Mouse (Mus musculus) MEL (cell line): ENCODE data around the gene Tekt5. TPM values are rescaled to one million over a fixed set of nuclear protein-coding genes. Genes with fewer than 3 reads are reported as not detected.

Source experiments
- DNase-seq: peaks from one replicate; pipeline ENCODE4 v3.0.0; 2011; ENCODE audit warnings: low read depth, low spot score
- H3K27ac ChIP-seq: 2 replicates; pipeline ENCODE4 v1.5.1; 2012; ENCODE audit warnings: low read depth, mild to moderate bottlenecking, control low read depth, low read length, moderate library complexity; ENCODE audit not compliant: control insufficient read depth
- H3K27me3 ChIP-seq, 2 experiments: fragments of 150-350 bp in 1 of 2; sonication (generic) in 1 of 2; 2 replicates each; pipeline ENCODE4 v1.6.1; 2012; ENCODE audit warnings: low read length in 2 of 2, mild to moderate bottlenecking in 2 of 2, improper control_type of control experiment in 1 of 2, moderate library complexity in 1 of 2; ENCODE audit not compliant: insufficient read depth in 2 of 2, control insufficient read depth in 1 of 2
- H3K36me3 ChIP-seq, 2 experiments: 2 replicates each; pipeline ENCODE4 v1.6.1; 2012 to 2014; ENCODE audit warnings: low read length in 2 of 2, improper control_type of control experiment in 1 of 2, inconsistent platforms in 1 of 2, mild to moderate bottlenecking in 1 of 2; ENCODE audit not compliant: insufficient read depth in 2 of 2, control insufficient read depth in 1 of 2
- H3K4me1 ChIP-seq, 2 experiments: fragments of 150-350 bp in 1 of 2; sonication (generic) in 1 of 2; 2 replicates each; pipeline ENCODE4 v1.6.1; 2012; ENCODE audit warnings: low read length in 2 of 2, improper control_type of control experiment in 1 of 2, mild to moderate bottlenecking in 1 of 2; ENCODE audit not compliant: insufficient read depth in 2 of 2, control insufficient read depth in 1 of 2
- H3K4me3 ChIP-seq, 2 experiments: fragments of 150-350 bp in 1 of 2; sonication (generic) in 1 of 2; 2 replicates each; pipeline ENCODE4 v1.5.1; 2012; ENCODE audit warnings: low read depth in 2 of 2, low read length in 2 of 2, mild to moderate bottlenecking in 2 of 2, moderate library complexity in 2 of 2, control low read depth in 1 of 2, improper control_type of control experiment in 1 of 2; ENCODE audit not compliant: control insufficient read depth in 1 of 2, insufficient read depth in 1 of 2
- H3K79me2 ChIP-seq: 2 replicates; pipeline ENCODE4 v1.6.1; 2012; ENCODE audit warnings: mild to moderate bottlenecking, low read length, moderate library complexity; ENCODE audit not compliant: control insufficient read depth, poor library complexity, insufficient read depth
- H3K9ac ChIP-seq: 2 replicates; pipeline ENCODE4 v1.6.1; 2012; ENCODE audit warnings: low read depth, mild to moderate bottlenecking, control low read depth, low read length, moderate library complexity; ENCODE audit not compliant: control insufficient read depth, poor library complexity, severe bottlenecking
- H3K9me3 ChIP-seq: fragments of 150-350 bp; sonication (generic); replicated peaks from 2 replicates; pipeline ENCODE4 v1.6.1; 2012; ENCODE audit warnings: mild to moderate bottlenecking, low read length, improper control_type of control experiment, moderate library complexity; ENCODE audit not compliant: insufficient read depth
- CTCF ChIP-seq, 3 experiments: IDR thresholded peaks in 2 of 3; conservative IDR thresholded peaks in 1 of 3; 2 replicates each; pipeline ENCODE4 v1.5.1; 2011 to 2012; ENCODE audit warnings: low read length in 3 of 3, low read depth in 2 of 3, mild to moderate bottlenecking in 2 of 3, improper control_type of control experiment in 1 of 3, inconsistent platforms in 1 of 3, mixed read lengths in 1 of 3, moderate library complexity in 1 of 3; ENCODE audit not compliant: control insufficient read depth in 1 of 3, insufficient read depth in 1 of 3, poor library complexity in 1 of 3, severe bottlenecking in 1 of 3
- E2F4 ChIP-seq: IDR thresholded peaks from 2 replicates; pipeline ENCODE4 v1.6.1; 2011; ENCODE audit warnings: low read depth, low read length, improper control_type of control experiment, borderline replicate concordance
- GABPA ChIP-seq: IDR thresholded peaks from 2 replicates; pipeline ENCODE4 v1.6.1; 2012; ENCODE audit warnings: low read depth, mild to moderate bottlenecking, inconsistent platforms, low read length, improper control_type of control experiment, moderate library complexity
- HCFC1 ChIP-seq: IDR thresholded peaks from 2 replicates; pipeline ENCODE4 v1.6.1; 2012; ENCODE audit warnings: low read depth, mild to moderate bottlenecking, inconsistent platforms, low read length, improper control_type of control experiment, moderate library complexity
- MEF2A ChIP-seq: IDR thresholded peaks from 2 replicates; pipeline ENCODE4 v1.6.1; 2014; ENCODE audit warnings: low read depth, mild to moderate bottlenecking, inconsistent platforms, low read length, improper control_type of control experiment; ENCODE audit not compliant: poor library complexity, insufficient replicate concordance, severe bottlenecking; ENCODE audit errors: extremely low read depth
- MYB ChIP-seq: IDR thresholded peaks from 2 replicates; pipeline ENCODE4 v1.6.1; 2011; ENCODE audit warnings: mild to moderate bottlenecking, low read depth, low read length, improper control_type of control experiment
- NELFE ChIP-seq: IDR thresholded peaks from 2 replicates; pipeline ENCODE4 v1.6.1; 2011; ENCODE audit warnings: low read depth, low read length, improper control_type of control experiment
- NRF1 ChIP-seq: IDR thresholded peaks from 2 replicates; pipeline ENCODE4 v1.6.1; 2014; ENCODE audit warnings: low read depth, mild to moderate bottlenecking, inconsistent platforms, low read length, improper control_type of control experiment, moderate library complexity; ENCODE audit not compliant: poor library complexity, insufficient read depth, severe bottlenecking
- SIN3A ChIP-seq: IDR thresholded peaks from 2 replicates; pipeline ENCODE4 v1.6.1; 2012; ENCODE audit warnings: low read length, improper control_type of control experiment, inconsistent platforms
- UBTF ChIP-seq: IDR thresholded peaks from 2 replicates; pipeline ENCODE4 v1.6.1; 2012; ENCODE audit warnings: low read depth, mild to moderate bottlenecking, inconsistent platforms, low read length, improper control_type of control experiment, moderate library complexity, borderline replicate concordance; ENCODE audit not compliant: insufficient read depth
- USF1 ChIP-seq: IDR thresholded peaks from 2 replicates; pipeline ENCODE4 v1.6.1; 2014; ENCODE audit warnings: low read depth, mild to moderate bottlenecking, inconsistent platforms, low read length, improper control_type of control experiment, moderate library complexity
- ZC3H11A ChIP-seq: IDR thresholded peaks from 2 replicates; pipeline ENCODE4 v1.6.1; 2012; ENCODE audit warnings: low read depth, mild to moderate bottlenecking, inconsistent platforms, low read length, improper control_type of control experiment
- ZNF384 ChIP-seq: IDR thresholded peaks from 2 replicates; pipeline ENCODE4 v1.6.1; 2012; ENCODE audit warnings: low read depth, mild to moderate bottlenecking, inconsistent platforms, low read length, improper control_type of control experiment
- polyA plus RNA-seq, 2 experiments: library from polyadenylated mRNA; stranded (reverse) in 1 of 2; unstranded in 1 of 2; fragments of >175 nt in 1 of 2; fragments of >200 nt in 1 of 2; gene quantifications; 2 replicates each; pipeline versions ENCODE4 v1.2.1 to v1.2.4; 2012; ENCODE audit warnings: low replicate concordance in 2 of 2, low read depth in 1 of 2; ENCODE audit not compliant: insufficient read length in 2 of 2, insufficient read depth in 1 of 2, missing spikeins in 1 of 2
- total RNA-seq: library from RNA; depleted of rRNA; stranded (reverse); fragments of 300-350 nt; gene quantifications from 2 replicates; pipeline ENCODE4 v1.2.3, GENCODE M21; 2012; rRNA removed

Tekt5 gene
- total RNA-seq (0.08 and 0.10 TPM in 2 replicates), polyA plus RNA-seq (under 1 TPM in 1 of 2 experiments, not detected in 1; 0.25 TPM)

DNA sequence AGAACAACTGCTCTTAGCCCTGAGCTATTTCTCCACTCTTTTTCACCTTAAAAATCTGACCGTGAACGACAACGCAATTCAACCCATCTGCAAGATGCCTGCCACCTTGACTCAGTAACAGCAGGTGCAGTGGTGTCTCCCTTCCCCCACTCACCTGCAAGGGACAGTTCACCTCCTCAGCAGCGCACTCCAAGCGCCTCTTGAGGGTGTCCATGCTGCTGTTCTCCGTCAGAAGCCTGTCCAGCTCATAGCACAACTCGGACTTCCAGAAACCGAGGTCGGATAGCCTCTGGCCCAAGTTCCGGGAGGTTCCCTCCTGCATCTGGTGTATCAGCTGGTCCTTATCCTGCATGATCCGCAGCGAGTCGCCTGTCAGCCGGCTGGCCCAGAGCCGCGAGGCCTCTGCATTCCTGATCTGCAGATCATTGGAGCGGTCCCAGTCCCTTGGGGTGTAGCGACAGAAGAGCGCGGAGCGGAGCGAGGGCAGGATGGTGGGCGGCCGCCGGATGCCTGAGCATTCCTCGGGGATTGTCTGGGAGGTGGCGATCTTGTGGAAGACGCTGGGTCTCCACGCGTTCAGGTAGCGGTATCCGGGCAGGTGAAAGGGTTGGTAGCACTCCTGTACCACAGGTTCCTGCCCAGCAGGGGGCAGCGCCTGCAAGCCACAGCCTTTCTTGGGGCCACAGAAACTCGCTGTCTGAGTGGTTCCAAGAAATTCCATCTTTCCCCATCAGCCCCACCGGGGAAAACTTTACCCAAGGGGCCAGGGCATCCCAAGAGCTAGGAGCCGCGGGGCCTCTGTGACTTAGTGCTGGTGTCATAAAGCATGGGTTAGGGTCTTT is at the start of gene Tekt5:
Gene Tekt5, minus strand, starts transcription at position 792 of the 842 bp plus-strand sequence.
- Histone ChIP-seq H3K9me3 (no peaks in the 10 kb centered on the region), H3K9ac (no peak within 1 kb of the TSS), H3K27ac (no peak within 1 kb of the TSS), H3K79me2 (no peaks in the 10 kb centered on the region), H3K36me3 (no peaks in the 10 kb centered on the region), H3K27me3 (peaks cover 0 to 2% of the 10 kb centered on the region in 2 experiments; a peak in 1 of 4 replicates), H3K4me3 (no peak within 1 kb of the TSS), H3K4me1 (no peaks in the 10 kb centered on the region)
- TF ChIP-seq NRF1, result no peak
- TF ChIP-seq CTCF (IDR thresholded peaks at IDR 0.05 in 2 of 3, conservative IDR thresholded peaks at IDR 0.05 in 1 of 3; ENCODE audit: control insufficient read depth in 1 of 3, insufficient read depth in 1 of 3, low read depth in 2 of 3, low read length in 3 of 3, poor library complexity in 1 of 3, severe bottlenecking in 1 of 3), result peak; percentile 32 to 61 (median 36); a peak in 5 of 6 replicates
- DNase-seq, result no peak

DNA sequence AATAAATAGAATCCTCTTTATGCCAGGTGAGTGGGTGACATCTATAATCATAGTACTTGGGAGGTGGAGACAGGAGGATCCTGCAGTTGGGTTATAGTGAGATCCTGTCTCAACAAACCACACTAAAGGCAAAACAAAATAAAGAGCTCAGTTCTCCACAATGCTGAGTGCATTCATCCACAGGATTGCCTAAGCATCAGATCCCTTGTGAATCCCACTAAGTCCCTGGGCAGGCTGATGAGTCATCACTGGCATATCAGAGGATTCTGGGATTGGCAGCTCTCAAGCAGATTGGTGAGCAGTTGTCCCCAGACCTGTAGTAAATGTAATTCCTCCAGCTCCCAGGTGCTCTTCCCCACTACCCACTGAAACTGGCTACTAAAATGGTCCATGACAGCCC is 48.4 kb upstream of the Tekt5 start:
- Histone ChIP-seq H3K27ac (no peak overlapping the region), H3K36me3 (no peaks in the 10 kb centered on the region), H3K27me3 (peaks cover 0 to 1% of the 10 kb centered on the region in 2 experiments; a peak in 1 of 4 replicates), H3K9ac (no peak overlapping the region), H3K4me3 (no peak overlapping the region), H3K4me1 (no peaks in the 10 kb centered on the region), H3K79me2 (no peaks in the 10 kb centered on the region), H3K9me3 (no peaks in the 10 kb centered on the region)
- no peak for DNase-seq
- no peak for TF ChIP-seq CTCF (IDR thresholded peaks at IDR 0.05 in 2 of 3, conservative IDR thresholded peaks at IDR 0.05 in 1 of 3; ENCODE audit: control insufficient read depth in 1 of 3, insufficient read depth in 1 of 3, low read depth in 2 of 3, low read length in 3 of 3, poor library complexity in 1 of 3, severe bottlenecking in 1 of 3)
- TF ChIP-seq HCFC1, result no peak
- TF ChIP-seq ZNF384, result no peak
- no peak for TF ChIP-seq GABPA
- TF ChIP-seq SIN3A, result no peak
- no peak for TF ChIP-seq MEF2A
- no peak for TF ChIP-seq USF1
- TF ChIP-seq NELFE, result no peak
- no peak for TF ChIP-seq ZC3H11A
- TF ChIP-seq MYB, result no peak
- TF ChIP-seq E2F4, result no peak
- no peak for TF ChIP-seq UBTF
- no peak for TF ChIP-seq NRF1
